Mouse (Mus musculus) c-Kit-positive CD71-negative TER-119-negative erythroid progenitor cells, embryonic 14.5 days (primary cell): ENCODE measurements around the gene Tmem132b.

Experiments used
- DNase-seq: peaks from one replicate; pipeline ENCODE4 v3.0.0-alpha.2; 2013; ENCODE audit warnings: low read depth

Tmem132b gene

GRCm38 (mm10) chr5:125676025-125676623 is 144.6 kb downstream of the Tmem132b start:
- no peak for DNase-seq

GRCm38 (mm10) chr5:125680889-125681288 is 149.3 kb downstream of the Tmem132b start:
- no peak for DNase-seq

GRCm38 (mm10) chr5:125683491-125683890 is 151.9 kb downstream of the Tmem132b start:
- DNase-seq: no peak

GRCm38 (mm10) chr5:125685681-125686331 is 154.2 kb downstream of the Tmem132b start:
- DNase-seq: no peak

DNA sequence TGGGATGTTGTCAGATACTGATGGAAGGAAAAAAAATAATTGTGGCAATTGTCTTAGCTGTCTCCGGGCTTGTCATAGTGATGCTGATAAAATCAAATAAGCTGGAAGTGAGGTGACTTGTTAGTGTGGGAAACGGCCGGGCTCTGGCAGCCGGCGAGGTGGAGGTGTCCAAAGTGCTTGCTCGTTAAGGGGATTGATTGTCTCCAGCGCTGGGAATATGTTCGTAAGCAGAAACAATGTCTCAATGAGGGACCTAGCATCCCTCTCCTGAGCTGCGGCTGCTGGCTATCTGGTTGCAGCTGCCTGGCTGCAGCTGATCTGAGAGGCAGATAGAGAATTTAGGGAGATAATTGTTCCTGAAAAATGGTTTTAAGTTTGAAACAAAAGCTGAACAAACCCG is 161.0 kb downstream of the Tmem132b start:
- no peak for DNase-seq

DNA sequence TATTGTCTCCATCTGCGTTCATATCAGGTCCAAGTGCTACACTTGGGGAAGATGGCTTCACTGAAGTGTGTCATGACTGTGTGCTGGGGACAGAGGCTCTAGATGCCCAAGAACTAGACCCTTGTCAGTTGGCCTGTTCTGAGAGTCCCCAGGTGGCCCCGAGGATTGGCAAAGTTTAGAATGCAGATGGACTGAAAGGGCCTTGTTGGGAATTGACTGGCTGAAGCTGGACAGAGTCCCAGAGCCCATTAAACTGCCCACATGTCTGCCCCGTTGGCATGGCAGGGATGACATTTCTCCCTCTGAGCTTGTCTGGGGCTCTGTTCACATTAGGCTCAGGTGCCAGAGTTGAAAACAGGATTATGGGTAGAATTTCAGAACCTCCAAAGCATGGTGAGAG is 167.8 kb downstream of the Tmem132b start:
- DNase-seq: no peak

GRCm38 (mm10) chr5:125700234-125700633 is 168.7 kb downstream of the Tmem132b start:
- no peak for DNase-seq

- no peak for DNase-seq
Observed at GRCm38 (mm10) chr5:125705379-125705778, 173.8 kb downstream of the Tmem132b start.

DNA sequence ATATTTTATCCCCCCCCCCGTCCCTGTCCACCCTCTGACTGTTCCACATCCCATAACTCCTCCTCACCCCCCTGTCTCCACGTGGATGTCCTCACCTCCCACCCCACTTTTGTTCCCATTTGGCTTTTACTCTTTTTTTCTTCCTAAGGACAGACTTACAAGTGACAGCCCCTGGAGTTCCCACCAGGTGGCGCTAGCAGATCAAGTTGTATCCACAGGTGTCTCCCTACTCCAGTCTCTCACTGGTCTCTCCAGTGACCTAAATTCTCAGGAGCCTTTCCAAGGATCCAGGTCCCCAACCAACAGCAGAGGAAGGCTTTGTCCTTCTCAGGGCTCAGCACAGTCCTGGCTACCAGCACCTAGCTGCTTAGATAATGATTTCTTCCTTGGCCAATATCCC is 177.6 kb downstream of the Tmem132b start:
- peak; percentile 19 for DNase-seq

GRCm38 (mm10) chr5:125726815-125727214 is 195.2 kb downstream of the Tmem132b start:
- DNase-seq: no peak

- no peak for DNase-seq
Observed at GRCm38 (mm10) chr5:125727436-125727835, 195.9 kb downstream of the Tmem132b start.

- no peak for DNase-seq
Observed at GRCm38 (mm10) chr5:125727936-125728335, 196.4 kb downstream of the Tmem132b start.

DNA sequence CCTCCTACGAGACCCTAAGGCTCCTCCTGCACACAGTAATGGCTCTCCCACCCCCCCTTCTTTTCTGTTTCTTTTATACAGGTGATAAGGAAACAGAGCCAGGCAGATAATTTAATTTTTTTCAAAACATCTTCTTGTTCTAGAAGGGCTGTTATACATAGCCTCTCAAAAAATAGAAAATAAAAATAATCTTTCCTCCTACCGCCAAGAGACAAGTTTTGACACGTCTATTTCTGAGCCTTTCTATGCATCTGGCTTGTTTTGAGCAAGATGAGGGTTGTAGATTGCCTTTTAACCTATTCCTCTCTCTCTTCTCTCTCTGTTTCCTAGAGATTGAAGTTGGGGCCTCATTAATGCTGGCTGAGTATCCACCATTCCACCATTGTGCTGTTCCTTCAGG is 196.9 kb downstream of the Tmem132b start:
- no peak for DNase-seq

DNA sequence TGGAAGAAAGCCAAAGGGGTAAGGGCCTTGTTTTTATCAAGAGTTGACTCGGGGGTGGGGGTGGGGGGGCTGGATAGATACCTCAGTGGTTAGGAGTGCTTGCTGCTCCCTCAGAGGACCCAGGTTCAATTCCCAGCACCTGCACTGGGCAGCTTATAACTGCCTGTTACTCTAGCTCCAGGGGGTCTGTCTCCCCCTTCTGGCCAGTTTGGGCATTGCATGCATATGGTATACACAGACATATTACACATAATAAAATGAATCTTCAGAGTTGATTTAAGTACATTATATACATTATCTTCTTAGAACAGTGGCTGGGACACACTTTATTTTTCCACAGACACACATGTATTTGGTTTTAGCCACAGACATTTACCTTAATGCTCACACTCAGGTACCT is 202.2 kb downstream of the Tmem132b start:
- no peak for DNase-seq

DNA sequence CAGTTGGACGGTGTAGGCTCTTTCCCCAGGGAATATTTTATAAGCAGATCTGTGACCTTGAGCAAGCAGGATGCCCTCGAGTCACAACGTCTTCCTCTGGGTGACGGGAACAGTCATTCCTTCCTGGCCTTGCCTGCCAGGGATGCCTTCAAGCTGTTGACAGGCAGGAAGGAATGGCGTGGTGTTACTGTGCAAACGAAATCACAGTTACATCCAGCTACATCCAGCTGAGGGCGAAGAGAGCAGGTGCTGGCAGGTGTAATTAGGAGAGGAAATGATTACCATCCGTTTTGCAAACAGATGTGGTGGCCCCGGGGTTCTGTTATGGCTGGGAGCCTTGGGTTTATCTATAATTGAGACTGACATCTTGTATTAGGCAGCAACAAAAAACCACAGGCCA is 205.5 kb downstream of the Tmem132b start:
- no peak for DNase-seq

GRCm38 (mm10) chr5:125743503-125743902 is 211.9 kb downstream of the Tmem132b start:
- DNase-seq: no peak

DNA sequence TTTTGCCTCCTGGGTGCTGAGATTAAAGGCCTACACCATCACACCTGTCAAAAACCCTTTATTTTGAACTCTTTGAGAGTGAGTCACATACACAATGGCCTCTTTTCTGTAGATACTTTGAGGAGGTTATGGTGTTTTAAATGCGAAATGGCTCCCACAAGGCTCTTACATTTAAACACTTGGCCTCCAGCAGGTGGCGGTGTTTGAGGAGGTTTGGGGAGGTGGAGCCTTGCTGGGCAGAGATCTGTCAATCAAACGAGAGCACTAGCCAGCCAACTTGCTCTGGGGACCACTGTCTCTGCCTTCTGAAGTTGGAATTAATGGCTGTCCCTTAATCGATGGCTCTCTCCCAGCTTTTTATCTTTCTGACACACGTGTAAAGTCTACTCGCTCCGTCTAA is 214.2 kb downstream of the Tmem132b start:
- DNase-seq: peak; percentile 6

DNA sequence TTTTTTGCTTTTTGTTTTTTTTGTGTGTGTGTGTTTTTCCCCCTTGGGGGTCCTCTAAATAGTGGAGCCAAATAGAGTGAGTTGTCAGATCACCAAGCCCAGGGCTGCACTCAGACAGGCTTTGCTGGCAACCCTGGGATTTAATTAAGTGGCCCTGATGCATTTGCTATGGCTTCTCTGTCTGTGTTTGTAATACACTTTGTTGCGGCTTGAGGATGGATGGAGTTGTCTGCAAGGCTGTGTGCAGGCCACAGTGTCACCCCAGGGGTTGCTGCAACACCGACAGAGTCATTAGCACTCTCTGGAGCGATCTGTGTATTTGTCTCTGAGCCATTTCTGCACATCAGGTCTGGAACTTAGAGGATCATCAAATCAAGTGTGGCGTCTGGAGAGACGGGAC is 219.9 kb downstream of the Tmem132b start:
- DNase-seq: no peak

- no peak for DNase-seq
Observed at GRCm38 (mm10) chr5:125752546-125752945, 221.0 kb downstream of the Tmem132b start.

GRCm38 (mm10) chr5:125756987-125757530 is 225.5 kb downstream of the Tmem132b start:
- no peak for DNase-seq

- no peak for DNase-seq
Observed at GRCm38 (mm10) chr5:125758506-125758905, 226.9 kb downstream of the Tmem132b start.

DNA sequence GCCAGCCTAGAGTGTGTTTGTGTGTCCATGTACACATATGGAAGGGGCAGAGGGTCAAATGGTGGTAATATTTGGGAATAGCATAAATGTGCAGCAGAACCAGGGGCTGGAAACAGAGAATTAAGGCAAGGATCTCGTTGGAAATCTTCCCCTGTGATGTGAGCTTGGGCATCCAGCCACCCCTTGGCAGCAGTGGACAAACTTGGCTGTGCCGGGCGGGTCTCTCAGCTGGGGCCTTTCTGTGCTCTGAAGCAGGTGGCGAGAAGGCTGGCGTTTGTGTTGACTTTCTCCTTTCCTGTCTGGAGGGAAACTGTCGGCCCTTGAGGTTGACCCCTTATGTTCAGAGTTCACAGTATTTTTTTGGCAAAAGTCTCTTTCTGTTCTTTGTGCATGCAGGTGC is 235.4 kb downstream of the Tmem132b start:
- DNase-seq: no peak

DNA sequence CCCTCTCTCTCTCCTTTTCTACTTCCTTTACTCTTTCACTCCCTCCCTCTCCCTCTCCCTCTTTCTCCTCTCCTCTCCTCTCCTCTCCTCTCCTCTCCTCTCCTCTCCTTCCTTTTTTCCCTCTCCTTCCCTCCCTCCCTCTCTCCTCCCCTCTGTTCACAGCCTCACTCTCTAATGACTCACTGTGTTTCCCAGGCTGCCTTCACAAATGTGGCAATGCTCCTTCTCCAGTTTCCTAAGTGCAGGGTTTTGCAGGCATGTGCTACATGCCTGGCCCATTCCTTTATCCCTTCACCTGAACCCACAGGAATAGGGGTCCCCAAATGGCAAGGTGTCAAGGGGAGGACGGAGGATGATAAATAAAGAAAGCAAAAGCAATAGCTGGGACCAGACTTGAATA is 236.4 kb downstream of the Tmem132b start:
- no peak for DNase-seq

GRCm38 (mm10) chr5:125772238-125772637 is 240.7 kb downstream of the Tmem132b start:
- DNase-seq: no peak
